26 mouse cellular contexts compared by ENCODE assay signal in genomic region chr13:104590931-104591330, GRCm38 (mm10).
DNase-seq lines count a peak whose midpoint lies in the region; ATAC-seq lines count a peak whose summit lies in the region.
"Had no signal": no experiment of that assay in that cellular context is flagged by ENCODE, and none has a peak within 500 bp of the region (broad histone marks: within the 10 kb centered on the region; RNA-seq: fewer than 3 reads in every experiment).

No protein-coding gene starts in this region.

- no peaks in the 10 kb centered on the region for H3K27me3 ChIP-seq in forebrain, embryonic 15.5 days
- H3K27me3 ChIP-seq in forebrain, embryonic 16.5 days (replicated peaks; ENCODE audit: control insufficient read depth, insufficient read depth, low read length) = no peaks in the 10 kb centered on the region
- no peaks in the 10 kb centered on the region for H3K27me3 ChIP-seq in lung, embryonic 15.5 days
- H3K27me3 ChIP-seq: embryonic facial prominence, embryonic 12.5 days; forebrain, embryonic 12.5 days; kidney, embryonic 15.5 days; megakaryocyte, embryonic 14.5 days; midbrain, embryonic 12.5 days; neural tube, embryonic 12.5 days had no signal

- no peak overlapping the region for H3K27ac ChIP-seq in forebrain, embryonic 15.5 days (replicated peaks)
- no peak overlapping the region for H3K27ac ChIP-seq in forebrain, embryonic 16.5 days (ENCODE audit: low read length)
- 0 out of 2 replicates have a peak overlapping the region, but pooled peaks have one; percentile 47 for H3K27ac ChIP-seq in lung, embryonic 15.5 days
- H3K27ac ChIP-seq: forebrain, embryonic 12.5 days; kidney, embryonic 15.5 days; liver, embryonic 14.5 days; midbrain, embryonic 12.5 days; neural tube, embryonic 12.5 days; stomach, postnatal 0 days had no signal

- no peaks in the 10 kb centered on the region for H3K36me3 ChIP-seq in forebrain, embryonic 15.5 days
- no peaks in the 10 kb centered on the region for H3K36me3 ChIP-seq in forebrain, embryonic 16.5 days (ENCODE audit: control insufficient read depth, insufficient read depth)
- H3K36me3 ChIP-seq in lung, embryonic 15.5 days = no peaks in the 10 kb centered on the region
- H3K36me3 ChIP-seq: embryonic facial prominence, embryonic 12.5 days; forebrain, embryonic 12.5 days; G1E; kidney, embryonic 15.5 days; midbrain, embryonic 12.5 days; neural tube, embryonic 12.5 days had no signal

- H3K4me2 ChIP-seq in forebrain, embryonic 15.5 days (replicated peaks) = no peak overlapping the region
- no peak overlapping the region for H3K4me2 ChIP-seq in forebrain, embryonic 16.5 days (ENCODE audit: low read length)
- H3K4me2 ChIP-seq in lung, embryonic 15.5 days = no peak overlapping the region
- H3K4me2 ChIP-seq: embryonic facial prominence, embryonic 12.5 days; forebrain, embryonic 12.5 days; kidney, embryonic 15.5 days; midbrain, embryonic 12.5 days; neural tube, embryonic 12.5 days had no signal

- H3K9ac ChIP-seq in forebrain, embryonic 15.5 days (replicated peaks) = no peak overlapping the region
- no peak overlapping the region for H3K9ac ChIP-seq in forebrain, embryonic 16.5 days (replicated peaks; ENCODE audit: low read depth, low read length)
- H3K9ac ChIP-seq in lung, embryonic 15.5 days = no peak overlapping the region
- H3K9ac ChIP-seq: embryonic facial prominence, embryonic 12.5 days; forebrain, embryonic 12.5 days; kidney, embryonic 15.5 days; liver, embryonic 14.5 days; midbrain, embryonic 12.5 days; neural tube, embryonic 12.5 days had no signal

- H3K9me3 ChIP-seq in forebrain, embryonic 15.5 days = no peaks in the 10 kb centered on the region
- H3K9me3 ChIP-seq in forebrain, embryonic 16.5 days (ENCODE audit: control insufficient read depth, low read length) = no peaks in the 10 kb centered on the region
- no peaks in the 10 kb centered on the region for H3K9me3 ChIP-seq in lung, embryonic 15.5 days
- H3K9me3 ChIP-seq: embryonic facial prominence, embryonic 12.5 days; forebrain, embryonic 12.5 days; G1E; kidney, embryonic 15.5 days; megakaryocyte, embryonic 14.5 days; midbrain, embryonic 12.5 days; neural tube, embryonic 12.5 days had no signal

- peaks cover 6% of the 10 kb centered on the region for H3K4me1 ChIP-seq in forebrain, embryonic 15.5 days
- 0 out of 2 replicates have a peak, but pooled peaks cover 3% of the 10 kb centered on the region for H3K4me1 ChIP-seq in forebrain, embryonic 16.5 days (replicated peaks; ENCODE audit: control insufficient read depth, insufficient read depth, low read length)
- peaks cover 7% of the 10 kb centered on the region for H3K4me1 ChIP-seq in lung, embryonic 15.5 days
- H3K4me1 ChIP-seq: megakaryocyte, embryonic 14.5 days; midbrain, embryonic 12.5 days; neural tube, embryonic 12.5 days had no signal

- WGBS in forebrain, embryonic 15.5 days = 92% methylated on average over 7 of the region's 7 CpGs
- WGBS in forebrain, embryonic 16.5 days = 84% methylated on average over 7 of the region's 7 CpGs
- WGBS in lung, embryonic 15.5 days = 74% methylated on average over 7 of the region's 7 CpGs

- ATAC-seq in forebrain, embryonic 15.5 days (replicated peaks) = 0 out of 2 replicates have a peak, but pooled peaks have one; percentile 17
- ATAC-seq in forebrain, embryonic 16.5 days = no peak
- ATAC-seq in lung, embryonic 15.5 days (ENCODE audit: borderline replicate concordance, extremely low read depth, low FRiP score, low TSS enrichment) = no peak; the same call in 1 of the 2 replicates
- no peak for ATAC-seq in CD4-positive, CD25-positive, alpha-beta regulatory T cell, adult 4 months

- DNase-seq in adrenal gland, postnatal 14 days = peak; percentile 7
- DNase-seq in adrenal gland, adult 2 months = no peak
- no peak for DNase-seq in lung, postnatal 10 days
- no peak for DNase-seq in adipocyte (ENCODE audit: low spot score)
- DNase-seq: adrenal gland, postnatal 25 days; cerebellum, adult 18-20 months; cerebellum, postnatal 36 days; kidney, postnatal 25 days; right cerebral cortex, adult 18-20 months; spleen, adult 18-20 months; thymus, adult 2 months; thymus, postnatal 36 days had no signal

- no peak overlapping the region for H3K4me3 ChIP-seq in forebrain, embryonic 15.5 days
- H3K4me3 ChIP-seq in forebrain, embryonic 16.5 days (replicated peaks; ENCODE audit: low read length) = no peak overlapping the region
- H3K4me3 ChIP-seq in lung, embryonic 15.5 days = no peak overlapping the region
- H3K4me3 ChIP-seq: embryonic facial prominence, embryonic 12.5 days; forebrain, embryonic 12.5 days; kidney, embryonic 15.5 days; megakaryocyte, embryonic 14.5 days; midbrain, embryonic 12.5 days; myocyte; neural tube, embryonic 12.5 days had no signal
